Mouse (Mus musculus) forebrain, embryonic 16.5 days (tissue): ENCODE measurements around the gene Stx6. TPM values are rescaled to one million over a fixed set of nuclear protein-coding genes. Genes with fewer than 3 reads are reported as not detected.
"Not testable (repeated sequence)": the region's sequence is repeated elsewhere in the genome, so short reads cannot be mapped to it uniquely, and the experiment has no call there.

Experiments used
- ATAC-seq: fragments of 200-750 bp; cut with Nextera tagmentation; 2 replicates; pipeline ENCODE4 v1.8.0; 2017; ENCODE audit warnings: mild to moderate bottlenecking, moderate library complexity
- H3K27ac ChIP-seq: fragments of 300-500 bp; sonication (generic); 2 replicates; pipeline ENCODE4 v1.5.1; 2014; ENCODE audit warnings: low read length, control low read depth
- H3K27me3 ChIP-seq: fragments of 300-500 bp; sonication (generic); replicated peaks from 2 replicates; pipeline ENCODE4 v1.6.1; 2014; ENCODE audit warnings: low read length; ENCODE audit not compliant: control insufficient read depth, insufficient read depth
- H3K36me3 ChIP-seq: fragments of 300-500 bp; sonication (generic); 2 replicates; pipeline ENCODE4 v1.6.1; 2014; ENCODE audit not compliant: control insufficient read depth, insufficient read depth
- H3K4me1 ChIP-seq: fragments of 300-500 bp; sonication (generic); replicated peaks from 2 replicates; pipeline ENCODE4 v1.6.1; 2014; ENCODE audit warnings: low read length; ENCODE audit not compliant: control insufficient read depth, insufficient read depth
- H3K4me2 ChIP-seq: fragments of 300-500 bp; sonication (generic); 2 replicates; pipeline ENCODE4 v1.6.1; 2014; ENCODE audit warnings: mild to moderate bottlenecking, low read length, control low read depth
- H3K4me3 ChIP-seq: fragments of 300-500 bp; sonication (generic); replicated peaks from 2 replicates; pipeline ENCODE4 v1.5.1; 2014; ENCODE audit warnings: mild to moderate bottlenecking, low read length, control low read depth
- H3K9ac ChIP-seq: fragments of 300-500 bp; sonication (generic); replicated peaks from 2 replicates; pipeline ENCODE4 v1.6.1; 2014; ENCODE audit warnings: low read depth, low read length, control low read depth
- H3K9me3 ChIP-seq: fragments of 300-500 bp; sonication (generic); 2 replicates; pipeline ENCODE4 v1.6.1; 2016; ENCODE audit warnings: low read length; ENCODE audit not compliant: control insufficient read depth
- WGBS: fragments of 180-500 bp; shearing (Covaris S2); extraction: QIAGEN DNeasy Blood & Tissue Kit; methylation state at CpG from one replicate; pipeline ENCODE4 v1.1.7; 2014; 5-methylcytosine and 5-hydroxymethylcytosine counted together
- polyA plus RNA-seq: library from polyadenylated mRNA; unstranded; fragments of >200 nt; fragmentation: Nextera tagmentation; extraction: Ambion mirVana; gene quantifications from 2 replicates; pipeline ENCODE4 v1.2.1, GENCODE M21; 2015

The Stx6 gene
- polyA plus RNA-seq, 1 experiment from 2014 or later: 125 TPM

GRCm38 (mm10) chr1:155150821-155151220, 7.7 kb upstream of the Stx6 start:
- 92% methylated on average over 5 of the region's 5 CpGs for WGBS
- Histone ChIP-seq H3K27me3 (no peaks in the 10 kb centered on the region), H3K4me3 (no peak overlapping the region), H3K27ac (no peak overlapping the region), H3K9ac (no peak overlapping the region), H3K4me1 (no peaks in the 10 kb centered on the region), H3K9me3 (no peaks in the 10 kb centered on the region), H3K36me3 (no peaks in the 10 kb centered on the region), H3K4me2 (no peak overlapping the region)
- ATAC-seq: no peak

GRCm38 (mm10) chr1:155153906-155154305, 4.6 kb upstream of the Stx6 start:
- Histone ChIP-seq H3K36me3 (no peaks in the 10 kb centered on the region), H3K4me2 (no peak overlapping the region), H3K4me1 (0 out of 2 replicates have a peak, but pooled peaks cover 4% of the 10 kb centered on the region), H3K4me3 (no peak overlapping the region), H3K27me3 (no peaks in the 10 kb centered on the region), H3K9me3 (no peaks in the 10 kb centered on the region), H3K27ac (no peak overlapping the region), H3K9ac (no peak overlapping the region)
- 73% methylated on average over 4 of the region's 4 CpGs for WGBS
- no peak for ATAC-seq

- Histone ChIP-seq H3K36me3 (no peaks in the 10 kb centered on the region), H3K27ac (peak overlapping the region; percentile 87), H3K4me1 (peaks cover 13% of the 10 kb centered on the region; the same call in 1 of the 2 replicates), H3K9ac (peak overlapping the region; percentile 91), H3K4me2 (peak overlapping the region; percentile 73), H3K27me3 (no peaks in the 10 kb centered on the region), H3K4me3 (peak overlapping the region; percentile 95), H3K9me3 (no peaks in the 10 kb centered on the region)
- peak; percentile 64 for ATAC-seq
- 0% methylated on average over 40 of the region's 46 CpGs for WGBS
Measured at GRCm38 (mm10) chr1:155158970-155159484, 512 bp downstream of the Stx6 start.

GRCm38 (mm10) chr1:155167453-155167852, 8.9 kb downstream of the Stx6 start:
- 82% methylated on average over 3 of the region's 3 CpGs for WGBS
- ATAC-seq: no peak
- Histone ChIP-seq H3K4me1 (peaks cover 3% of the 10 kb centered on the region; the same call in 1 of the 2 replicates), H3K36me3 (no peaks in the 10 kb centered on the region), H3K4me3 (no peak overlapping the region), H3K27me3 (no peaks in the 10 kb centered on the region), H3K27ac (no peak overlapping the region), H3K4me2 (no peak overlapping the region), H3K9ac (no peak overlapping the region), H3K9me3 (no peaks in the 10 kb centered on the region)

GRCm38 (mm10) chr1:155169935-155170334, 11.4 kb downstream of the Stx6 start:
- Histone ChIP-seq H3K9me3 (no peaks in the 10 kb centered on the region), H3K27ac (no peak overlapping the region), H3K4me2 (no peak overlapping the region), H3K4me1 (peaks cover 9% of the 10 kb centered on the region), H3K27me3 (no peaks in the 10 kb centered on the region), H3K4me3 (no peak overlapping the region), H3K9ac (no peak overlapping the region), H3K36me3 (no peaks in the 10 kb centered on the region)
- no peak for ATAC-seq

GRCm38 (mm10) chr1:155172895-155173643, 14.6 kb downstream of the Stx6 start:
- WGBS: 86% methylated on average over 3 of the region's 3 CpGs
- H3K9ac ChIP-seq: no peak overlapping the region

GRCm38 (mm10) chr1:155173644-155174016, 15.1 kb downstream of the Stx6 start:
- not testable (repeated sequence) for H3K4me3 ChIP-seq, ATAC-seq, H3K36me3 ChIP-seq, H3K27ac ChIP-seq, H3K4me2 ChIP-seq, H3K9me3 ChIP-seq, H3K9ac ChIP-seq, H3K27me3 ChIP-seq
- 92% methylated on average over 1 of the region's 1 CpGs for WGBS
- peaks cover 11% of the 10 kb centered on the region for H3K4me1 ChIP-seq

More at GRCm38 (mm10) chr1:155172895-155173643, 14.6 kb downstream of the Stx6 start:
- Histone ChIP-seq H3K27ac (no peak overlapping the region), H3K9me3 (no peaks in the 10 kb centered on the region), H3K27me3 (no peaks in the 10 kb centered on the region), H3K4me2 (no peak overlapping the region), H3K4me1 (peaks cover 9% of the 10 kb centered on the region), H3K4me3 (no peak overlapping the region), H3K36me3 (peaks cover under 1% of the 10 kb centered on the region; the same call in 1 of the 2 replicates)
- ATAC-seq: no peak

- Histone ChIP-seq H3K4me3 (no peak overlapping the region), H3K4me2 (no peak overlapping the region), H3K36me3 (peaks cover 2% of the 10 kb centered on the region; the same call in 1 of the 2 replicates), H3K27me3 (no peaks in the 10 kb centered on the region), H3K9ac (no peak overlapping the region), H3K4me1 (peaks cover 10% of the 10 kb centered on the region), H3K9me3 (no peaks in the 10 kb centered on the region), H3K27ac (no peak overlapping the region)
- WGBS: 91% methylated on average over 1 of the region's 1 CpGs
- no peak for ATAC-seq
Measured at GRCm38 (mm10) chr1:155174424-155174823, 15.9 kb downstream of the Stx6 start.

- Histone ChIP-seq H3K4me1 (0 out of 2 replicates have a peak, but pooled peaks cover 2% of the 10 kb centered on the region), H3K27me3 (no peaks in the 10 kb centered on the region), H3K9ac (no peak overlapping the region), H3K27ac (peak overlapping the region; percentile 84), H3K4me3 (no peak overlapping the region), H3K4me2 (no peak overlapping the region), H3K9me3 (no peaks in the 10 kb centered on the region), H3K36me3 (peaks cover 7% of the 10 kb centered on the region)
- 47% methylated on average over 2 of the region's 2 CpGs for WGBS
- peak; percentile 85 for ATAC-seq
Measured at GRCm38 (mm10) chr1:155178192-155178924, 19.8 kb downstream of the Stx6 start.
